Mouse (Mus musculus): ENCODE measurements around the gene Cdc37.

Cdc37 gene

GRCm38 (mm10) chr9:21093423-21093822 is 56.4 kb downstream of the Cdc37 start:
- no peak for DNase-seq

- peak; percentile 97 for DNase-seq
Measured at GRCm38 (mm10) chr9:21091707-21092320, 58.0 kb downstream of the Cdc37 start, which contains the start of the genes Gm38431 and Raver1. Gm38431 (minus strand) TSS chr9:21091997. Raver1 (minus strand) TSS chr9:21092008.

DNA sequence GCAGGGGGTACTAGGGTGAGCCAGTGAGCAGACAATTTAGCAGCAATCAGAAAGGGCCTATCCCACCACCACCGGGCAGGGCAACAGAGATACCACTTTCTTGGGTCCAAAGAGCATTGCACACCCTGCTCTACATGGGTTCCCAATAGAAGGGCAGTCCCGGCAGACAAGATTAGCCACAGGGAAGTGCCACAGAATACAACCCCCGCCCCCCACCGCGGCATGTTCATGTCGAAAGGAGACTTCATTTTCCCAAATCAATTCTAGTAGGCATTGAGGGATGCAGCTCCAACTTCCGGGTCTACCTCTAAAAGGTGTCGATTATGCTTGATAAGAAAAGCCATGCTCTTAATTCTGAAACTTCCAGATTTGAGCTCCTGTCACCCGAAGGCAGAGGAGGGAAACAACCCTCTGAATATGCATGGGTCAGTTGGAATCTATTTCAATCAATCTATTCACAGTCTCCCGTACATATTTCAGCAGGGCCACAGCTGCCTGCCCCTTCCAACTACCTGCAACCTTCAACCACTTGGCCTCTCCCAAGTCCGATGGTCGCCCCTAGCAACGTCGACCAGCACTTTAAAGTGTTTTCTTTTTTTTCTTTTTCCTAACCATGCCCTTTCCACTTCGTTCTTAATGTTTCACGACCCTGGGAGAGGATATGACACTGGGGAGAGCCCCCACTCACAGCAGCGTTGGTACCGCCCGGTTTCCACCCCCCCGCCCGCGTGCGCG is 58.6 kb downstream of the Cdc37 start:
- DNase-seq, result peak; percentile 30

DNA sequence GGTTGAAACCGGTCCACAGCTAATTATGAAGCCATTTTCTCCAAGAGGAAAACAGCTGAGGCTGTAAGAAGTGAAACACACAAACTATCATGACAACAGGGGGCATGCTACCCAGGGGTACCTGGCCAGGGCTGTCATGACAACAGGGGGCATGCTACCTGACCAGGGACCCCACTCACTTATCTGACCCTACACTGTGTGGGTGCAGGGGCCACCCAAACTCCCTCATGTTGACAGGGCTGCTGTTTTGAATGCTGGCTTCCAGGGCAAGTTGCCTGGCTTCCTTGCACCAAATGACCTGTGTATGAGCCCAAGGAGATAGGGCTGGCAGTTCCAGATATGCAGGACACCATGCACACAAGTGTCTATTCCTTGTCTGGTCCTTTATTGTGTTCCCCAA is 59.2 kb downstream of the Cdc37 start:
- no peak for DNase-seq

DNA sequence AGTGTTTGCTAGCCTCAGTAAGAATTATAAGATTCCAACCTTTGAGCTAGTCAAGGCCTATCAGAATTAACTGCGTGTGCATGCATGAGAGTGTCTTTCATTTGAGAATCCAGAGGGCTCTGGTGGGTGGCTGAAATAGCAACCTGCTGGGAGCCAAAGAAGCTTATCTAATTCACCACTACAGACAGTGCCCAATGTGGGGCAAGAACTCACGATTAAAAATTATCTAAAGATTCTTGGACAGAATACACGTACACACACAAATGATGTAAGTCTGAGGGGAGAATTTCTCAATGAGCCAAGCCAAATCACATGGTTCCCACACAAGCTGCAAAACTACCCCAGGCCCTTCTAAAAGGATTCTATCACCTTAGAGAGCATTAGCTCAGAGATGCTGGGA is 66.5 kb downstream of the Cdc37 start:
- no peak for DNase-seq
